Mouse (Mus musculus) embryonic fibroblast, embryonic 13.5 days (primary cell): Measurements from ENCODE around the gene Upf3a.
"Not testable (repeated sequence)": the region's sequence is repeated elsewhere in the genome, so short reads cannot be mapped to it uniquely, and the experiment has no call there.

Source experiments
- CTCF ChIP-seq: IDR thresholded peaks from 2 replicates; pipeline ENCODE4 v1.5.1; 2011; ENCODE audit warnings: mild to moderate bottlenecking, control low read depth, low read length, moderate library complexity, borderline replicate concordance; ENCODE audit not compliant: insufficient read depth
- POLR2A ChIP-seq: IDR thresholded peaks from 2 replicates; pipeline ENCODE4 v1.6.1; 2011; ENCODE audit warnings: low read depth, mild to moderate bottlenecking, control low read depth, low read length, moderate library complexity

DNA sequence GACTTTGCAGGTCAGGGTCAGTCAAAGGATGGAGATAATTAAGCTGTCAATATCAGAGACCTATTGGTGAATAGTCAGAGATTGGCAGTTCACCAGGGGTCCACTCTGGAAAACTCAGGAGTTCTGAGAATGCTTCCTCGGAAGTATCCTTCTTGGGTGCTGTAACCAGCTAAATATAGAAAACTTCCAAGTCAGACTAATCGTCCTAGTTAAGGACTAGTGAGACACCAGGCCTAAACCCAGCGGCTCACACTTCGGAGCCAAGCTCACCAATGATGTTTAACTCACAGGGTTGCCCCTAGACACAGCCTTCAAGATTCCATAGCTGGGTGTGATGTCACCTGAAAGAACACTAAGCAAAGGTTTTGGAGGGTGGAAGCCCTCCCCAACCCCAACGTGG is 52.9 kb downstream of the Upf3a start, which contains the start of gene AF366264:
- TF ChIP-seq POLR2A, CTCF: not testable (repeated sequence)
